Mouse (Mus musculus) lung, adult 2 months (tissue): ENCODE data around the gene E130308A19Rik. TPM values are rescaled to one million over a fixed set of nuclear protein-coding genes. Genes with fewer than 3 reads are reported as not detected.

Experiments used
- DNase-seq: peaks from one replicate; pipeline ENCODE4 v3.0.0; 2022
- H3K4me1 ChIP-seq: fragments of 200-500 bp; 2 replicates; pipeline ENCODE4 v1.6.1; 2011; ENCODE audit warnings: low read length; ENCODE audit not compliant: control insufficient read depth, insufficient read depth
- H3K4me3 ChIP-seq: fragments of 200-500 bp; replicated peaks from 2 replicates; pipeline ENCODE3; 2011; ENCODE audit warnings: low read depth, mild to moderate bottlenecking, control low read depth, low read length; ENCODE audit errors: extremely low read depth
- CTCF ChIP-seq: fragments of 200-500 bp; IDR thresholded peaks from 2 replicates; pipeline ENCODE4 v1.5.1; 2011; ENCODE audit warnings: mild to moderate bottlenecking, low read length, control low read depth; ENCODE audit not compliant: insufficient read depth
- POLR2A ChIP-seq: fragments of 200-500 bp; IDR thresholded peaks from 2 replicates; pipeline ENCODE4 v1.6.1; 2011; ENCODE audit warnings: low read depth, mild to moderate bottlenecking, control low read depth, low read length, borderline replicate concordance; ENCODE audit errors: extremely low read depth
- WGBS: fragments of 180-500 bp; shearing (Covaris S2); methylation state at CpG from one replicate; pipeline ENCODE4 v1.1.7; 2018; 5-methylcytosine and 5-hydroxymethylcytosine counted together
- polyA plus RNA-seq: library from polyadenylated mRNA; depleted of rRNA; stranded (reverse); fragments of >200 nt; gene quantifications from 2 replicates; pipeline ENCODE4 v1.2.3, GENCODE M21; 2012

E130308A19Rik gene
- polyA plus RNA-seq, 1 experiment, result 8.3 TPM

DNA sequence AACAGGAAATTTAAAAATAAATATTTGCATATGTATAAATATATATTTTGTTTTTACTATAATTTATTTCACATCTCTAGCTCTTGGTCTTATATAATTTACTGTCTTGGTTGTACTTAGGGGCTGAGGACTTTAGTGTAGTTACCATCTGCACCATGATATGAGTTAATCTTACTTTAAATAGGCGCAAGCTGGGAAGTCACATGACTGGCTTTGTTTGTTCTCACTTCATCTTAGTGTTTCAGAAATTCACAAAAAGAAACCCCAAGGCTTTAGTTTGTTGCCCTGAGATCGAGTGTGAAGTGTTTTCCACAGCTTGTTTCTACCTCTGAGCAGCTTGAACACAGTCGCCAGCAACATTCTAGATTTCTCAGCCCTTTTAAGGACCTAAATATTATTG is 49.7 kb downstream of the E130308A19Rik start:
- Histone ChIP-seq H3K4me1 (no peaks in the 10 kb centered on the region), H3K4me3 (no peak overlapping the region)
- WGBS, result 40% methylated on average over 3 of the region's 3 CpGs
- TF ChIP-seq CTCF (no peak), POLR2A (no peak)
- no peak for DNase-seq

DNA sequence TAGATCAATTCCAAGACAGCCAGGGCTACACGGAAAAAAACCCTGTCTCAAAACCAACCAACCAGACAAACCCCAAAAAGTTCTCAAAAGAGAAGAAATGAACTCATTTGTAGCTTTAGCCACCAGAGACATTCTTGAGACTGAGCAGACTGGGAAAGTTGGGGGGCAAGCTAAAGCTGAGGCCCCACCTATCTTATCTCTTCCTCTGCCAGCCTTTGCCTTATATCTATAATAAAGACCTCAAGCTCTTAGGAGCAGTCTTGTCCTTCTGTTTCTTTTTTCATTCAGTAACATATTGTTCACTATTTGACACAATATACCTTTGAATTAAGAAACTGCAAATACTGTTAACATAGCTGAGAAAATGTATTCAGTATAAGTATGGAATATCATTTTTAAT is 55.4 kb downstream of the E130308A19Rik start:
- Histone ChIP-seq H3K4me3 (no peak overlapping the region), H3K4me1 (no peaks in the 10 kb centered on the region)
- DNase-seq, result no peak
- WGBS, result 100% methylated on average over 1 of the region's 1 CpGs
- no peak for TF ChIP-seq CTCF
- TF ChIP-seq POLR2A, result no peak

DNA sequence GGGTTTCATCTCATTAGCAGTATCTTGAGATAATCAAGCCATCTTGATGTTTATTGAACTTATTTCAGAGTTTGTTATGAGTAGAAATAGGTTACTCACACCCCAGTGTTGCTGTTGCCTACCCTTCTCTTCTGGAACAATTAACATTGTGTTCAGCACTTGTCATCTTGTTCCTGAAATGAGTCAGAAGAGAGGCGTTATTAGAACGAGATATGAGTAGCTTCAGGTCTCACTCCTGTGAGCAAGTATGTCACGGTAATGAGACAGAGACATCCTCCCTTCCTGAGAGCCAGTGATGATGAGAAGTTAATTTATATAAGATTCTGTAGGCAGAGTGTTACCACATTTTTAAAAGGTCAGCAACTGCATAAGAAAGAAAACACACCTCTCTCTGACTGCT is 56.5 kb downstream of the E130308A19Rik start:
- no peak for TF ChIP-seq POLR2A
- TF ChIP-seq CTCF, result no peak
- H3K4me1 ChIP-seq, result no peaks in the 10 kb centered on the region
- no peak overlapping the region for H3K4me3 ChIP-seq
- DNase-seq, result no peak
- 44% methylated on average over 3 of the region's 3 CpGs for WGBS

DNA sequence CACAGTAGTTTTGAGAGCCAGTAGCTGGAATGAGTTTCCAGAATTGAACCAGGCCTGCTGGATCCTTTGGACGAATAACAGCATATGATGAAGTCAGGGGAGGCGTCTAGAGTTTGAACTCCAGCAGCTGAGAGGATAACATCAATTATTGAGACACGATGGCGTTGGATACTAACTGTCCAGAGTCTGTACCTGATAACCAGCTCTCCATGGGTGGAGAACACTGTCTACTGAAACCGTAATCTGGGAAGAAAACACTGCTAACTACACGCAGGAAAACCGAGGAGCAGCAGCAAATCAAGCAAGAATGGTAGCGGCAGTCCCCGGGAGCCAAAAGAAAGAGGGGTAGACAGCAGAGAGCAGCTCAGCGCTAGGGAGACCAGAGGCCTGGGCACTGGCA is 56.9 kb downstream of the E130308A19Rik start:
- Histone ChIP-seq H3K4me1 (no peaks in the 10 kb centered on the region), H3K4me3 (no peak overlapping the region)
- 75% methylated on average over 10 of the region's 10 CpGs for WGBS
- no peak for DNase-seq
- TF ChIP-seq POLR2A (no peak), CTCF (no peak)

DNA sequence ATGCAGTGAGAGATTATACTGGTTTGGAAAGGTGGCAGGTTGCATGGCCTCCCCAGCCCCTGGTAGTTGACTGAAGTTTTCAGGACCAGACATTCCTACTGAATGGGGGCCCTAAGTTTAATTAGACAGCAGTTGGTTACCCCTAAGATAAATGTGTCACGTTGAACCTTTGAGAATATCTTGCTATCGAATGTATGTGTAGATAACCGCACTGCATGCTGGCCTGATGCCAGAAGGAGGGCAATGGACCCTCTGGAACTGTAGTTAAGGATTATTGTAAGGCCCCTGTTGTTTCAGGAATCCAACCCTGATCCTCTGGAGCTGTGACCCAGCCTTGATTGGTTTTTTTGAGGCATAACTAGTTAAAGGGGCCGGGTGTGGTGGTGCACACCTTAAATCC is 58.3 kb downstream of the E130308A19Rik start:
- no peaks in the 10 kb centered on the region for H3K4me1 ChIP-seq
- 77% methylated on average over 4 of the region's 4 CpGs for WGBS
- DNase-seq, result no peak
- no peak overlapping the region for H3K4me3 ChIP-seq
- TF ChIP-seq CTCF (no peak), POLR2A (no peak)

DNA sequence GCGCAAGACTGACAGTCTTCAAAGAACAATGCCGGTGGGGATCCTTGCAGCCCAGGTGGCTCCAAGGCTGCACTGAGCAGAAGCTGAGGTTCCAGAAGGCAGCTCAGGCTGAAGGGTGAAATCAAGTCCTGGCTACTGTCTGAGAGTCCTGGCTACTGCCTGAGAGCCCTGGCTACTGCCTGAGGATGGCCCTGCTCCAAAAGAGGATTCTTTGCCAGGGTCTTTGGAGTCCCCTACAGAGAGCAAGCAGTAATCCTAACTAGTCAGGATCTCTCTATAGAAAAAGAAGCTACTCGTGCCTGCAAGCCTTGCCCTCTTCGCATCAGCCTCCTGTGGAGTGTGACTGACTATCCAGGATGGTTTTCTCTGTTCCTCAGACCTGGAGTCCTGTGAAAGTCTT is 60.7 kb downstream of the E130308A19Rik start:
- Histone ChIP-seq H3K4me3 (no peak overlapping the region), H3K4me1 (no peaks in the 10 kb centered on the region)
- WGBS, result 84% methylated on average over 4 of the region's 4 CpGs
- no peak for DNase-seq
- no peak for TF ChIP-seq POLR2A
- TF ChIP-seq CTCF, result no peak

DNA sequence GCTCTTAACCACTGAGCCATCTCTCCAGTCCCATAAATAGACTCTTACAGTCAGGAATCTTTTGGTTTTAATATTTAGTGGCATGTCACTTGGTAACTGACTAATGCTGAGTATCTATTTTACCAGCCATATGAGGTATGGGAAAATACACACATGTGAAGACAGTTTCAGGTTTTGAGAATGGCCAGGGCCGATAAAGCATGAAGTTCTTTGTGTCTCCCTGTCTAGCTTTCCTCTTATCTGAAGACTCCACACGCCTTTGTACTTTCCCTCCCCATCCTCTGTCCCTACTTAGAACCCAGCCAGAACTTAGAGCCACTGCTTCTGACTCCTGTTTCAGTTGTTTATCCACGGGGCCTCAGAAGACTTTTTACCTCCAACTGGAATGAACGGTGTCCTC is 63.0 kb downstream of the E130308A19Rik start:
- no peaks in the 10 kb centered on the region for H3K4me1 ChIP-seq
- 82% methylated on average over 4 of the region's 4 CpGs for WGBS
- no peak for DNase-seq
- no peak for TF ChIP-seq CTCF
- no peak for TF ChIP-seq POLR2A
- H3K4me3 ChIP-seq, result no peak overlapping the region

DNA sequence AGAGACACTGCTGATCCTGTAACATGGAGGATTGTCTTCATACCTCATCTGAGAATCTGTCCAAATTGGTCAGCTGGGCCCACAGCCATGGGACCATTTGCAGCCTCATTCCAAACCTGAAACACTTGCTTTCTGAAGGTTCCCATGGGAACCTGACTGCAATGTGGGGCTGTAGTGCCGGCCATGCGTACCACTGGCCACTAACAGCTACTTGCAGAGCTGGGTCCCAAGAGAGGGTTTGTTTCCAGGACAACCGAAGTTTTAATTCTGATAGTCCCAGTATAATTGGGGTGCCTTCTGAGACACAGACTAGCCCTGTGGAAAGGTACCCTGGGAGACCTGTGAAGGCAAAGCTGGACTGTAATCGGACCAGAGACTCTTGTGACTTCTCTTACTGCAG is 64.1 kb downstream of the E130308A19Rik start:
- Histone ChIP-seq H3K4me1 (no peaks in the 10 kb centered on the region), H3K4me3 (no peak overlapping the region)
- TF ChIP-seq POLR2A, result no peak
- no peak for TF ChIP-seq CTCF
- 82% methylated on average over 4 of the region's 4 CpGs for WGBS
- DNase-seq, result no peak

DNA sequence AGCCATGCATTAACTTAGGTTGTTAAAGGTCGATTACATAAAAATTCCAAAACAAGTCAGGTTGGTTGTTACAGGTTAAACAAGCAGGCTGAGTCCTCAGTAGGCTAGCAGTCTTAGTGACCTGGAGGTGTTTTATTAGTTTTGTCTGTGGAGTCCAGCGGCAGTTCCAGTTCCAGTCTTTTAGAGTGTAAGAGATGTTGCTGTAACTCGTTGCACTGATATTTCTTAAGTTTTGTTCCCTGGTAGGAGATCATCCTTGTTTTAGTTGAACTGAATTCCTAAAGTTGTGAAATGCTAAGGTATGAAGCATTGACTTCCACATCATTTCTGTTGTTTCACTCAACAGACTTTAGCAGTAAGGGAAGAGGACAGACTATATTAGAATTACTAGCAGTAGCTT is 70.8 kb downstream of the E130308A19Rik start:
- DNase-seq, result no peak
- 80% methylated on average over 3 of the region's 3 CpGs for WGBS
- no peaks in the 10 kb centered on the region for H3K4me1 ChIP-seq
- no peak for TF ChIP-seq CTCF
- no peak for TF ChIP-seq POLR2A
- no peak overlapping the region for H3K4me3 ChIP-seq

DNA sequence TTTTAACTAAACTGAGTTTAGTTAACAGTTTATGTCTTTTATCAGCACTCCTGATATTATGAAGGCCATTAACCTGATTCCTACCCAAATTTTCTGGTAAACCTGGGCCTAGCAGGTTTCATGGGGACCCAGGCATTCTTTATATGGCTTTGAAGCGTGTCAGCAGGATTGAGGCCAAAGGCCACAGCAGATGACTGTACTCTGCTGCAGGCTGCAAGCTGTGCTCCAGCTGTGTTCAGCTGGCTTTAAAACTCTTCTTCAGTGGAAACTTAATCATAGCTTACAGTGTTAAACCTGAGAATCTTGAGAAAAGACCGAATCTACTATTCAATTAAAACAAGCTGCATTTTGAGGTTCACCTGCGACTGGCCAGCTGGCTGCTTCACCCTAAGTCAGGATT is 71.9 kb downstream of the E130308A19Rik start:
- WGBS, result 64% methylated on average over 3 of the region's 3 CpGs
- no peaks in the 10 kb centered on the region for H3K4me1 ChIP-seq
- no peak overlapping the region for H3K4me3 ChIP-seq
- no peak for DNase-seq
- TF ChIP-seq CTCF (no peak), POLR2A (no peak)
